8 mouse cellular contexts compared by ENCODE assay signal in genomic region chr11:3127303-3127795, GRCm38 (mm10).
DNase-seq lines count a peak whose midpoint lies in the region; ATAC-seq and TF ChIP-seq lines count a peak whose summit lies in the region.
"Not testable (repeated sequence)": the region's sequence is repeated elsewhere in the genome, so short reads cannot be mapped to it uniquely, and the experiment has no call there.

No protein-coding gene starts in this region.

- H3K36me3 ChIP-seq in E14TG2a.4 (ENCODE audit: insufficient read depth, low read length): peaks cover 17% of the 10 kb centered on the region
- peaks cover 17% of the 10 kb centered on the region for H3K36me3 ChIP-seq in forebrain, embryonic 13.5 days (ENCODE audit: poor library complexity, severe bottlenecking)
- H3K36me3 ChIP-seq in lung, embryonic 15.5 days; neural tube, embryonic 14.5 days (ENCODE audit: control insufficient read depth, insufficient read depth, low read length); thymus, adult 2 months (ENCODE audit: control insufficient read depth, insufficient read depth, low read length): not testable (repeated sequence)

- not testable (repeated sequence) for H3K9ac ChIP-seq in forebrain, embryonic 13.5 days; lung, embryonic 15.5 days; neural tube, embryonic 14.5 days (replicated peaks; ENCODE audit: low read depth, low read length)

- H3K27me3 ChIP-seq in E14TG2a.4 (ENCODE audit: insufficient read depth, low read length); forebrain, embryonic 13.5 days; lung, embryonic 15.5 days; neural tube, embryonic 14.5 days (ENCODE audit: control insufficient read depth, insufficient read depth, low read length); thymus, adult 2 months (ENCODE audit: control insufficient read depth, insufficient read depth, low read length): not testable (repeated sequence)

- not testable (repeated sequence) for H3K9me3 ChIP-seq in E14TG2a.4 (ENCODE audit: low read length); neural tube, embryonic 14.5 days (ENCODE audit: control insufficient read depth, low read length)
- H3K9me3 ChIP-seq in forebrain, embryonic 13.5 days (replicated peaks): peaks cover 21% of the 10 kb centered on the region
- H3K9me3 ChIP-seq in lung, embryonic 15.5 days: peaks cover 11% of the 10 kb centered on the region

- H3K4me2 ChIP-seq in forebrain, embryonic 13.5 days; lung, embryonic 15.5 days; neural tube, embryonic 14.5 days (ENCODE audit: low read depth, low read length): not testable (repeated sequence)

- not testable (repeated sequence) for TF ChIP-seq POLR2A in thymus, adult 2 months (IDR thresholded peaks at IDR 0.05; ENCODE audit: control insufficient read depth, extremely low read depth, insufficient read depth, low read length, poor library complexity)

- 98% methylated on average over 5 of the region's 7 CpGs for WGBS in forebrain, embryonic 13.5 days
- WGBS in lung, embryonic 15.5 days: 68% methylated on average over 5 of the region's 7 CpGs
- 98% methylated on average over 4 of the region's 7 CpGs for WGBS in neural tube, embryonic 14.5 days
- WGBS in thymus, adult 2 months: 90% methylated on average over 5 of the region's 7 CpGs

- peaks cover 12% of the 10 kb centered on the region for H3K4me1 ChIP-seq in E14TG2a.4 (replicated peaks; ENCODE audit: low read depth, low read length)
- H3K4me1 ChIP-seq in forebrain, embryonic 13.5 days; lung, embryonic 15.5 days; neural tube, embryonic 14.5 days (ENCODE audit: control insufficient read depth, insufficient read depth, low read length); thymus, adult 2 months (replicated peaks; ENCODE audit: control insufficient read depth, insufficient read depth, low read length): not testable (repeated sequence)

- peak overlapping the region; percentile 7 for H3K4me3 ChIP-seq in E14TG2a.4 (replicated peaks; ENCODE audit: low read length)
- H3K4me3 ChIP-seq in forebrain, embryonic 13.5 days; lung, embryonic 15.5 days; neural tube, embryonic 14.5 days (ENCODE audit: low read depth, low read length); thymus, adult 2 months (ENCODE audit: control insufficient read depth, insufficient read depth, low read length): not testable (repeated sequence)

- not testable (repeated sequence) for H3K27ac ChIP-seq in forebrain, embryonic 13.5 days; lung, embryonic 15.5 days; neural tube, embryonic 14.5 days (ENCODE audit: low read depth, low read length); thymus, adult 2 months (ENCODE audit: control insufficient read depth, insufficient read depth, low read length)

- TF ChIP-seq CTCF in E14TG2a.4 (conservative IDR thresholded peaks at IDR 0.05; ENCODE audit: low read length); thymus, adult 2 months (IDR thresholded peaks at IDR 0.05; ENCODE audit: borderline replicate concordance, control insufficient read depth, extremely low read depth, insufficient read depth, low read length, poor library complexity): not testable (repeated sequence)

- peak; percentile 31 for ATAC-seq in forebrain, embryonic 13.5 days
- peak; percentile 41 for ATAC-seq in lung, embryonic 15.5 days (ENCODE audit: borderline replicate concordance, extremely low read depth, low FRiP score, low TSS enrichment)
- peak; percentile 26 for ATAC-seq in neural tube, embryonic 14.5 days (ENCODE audit: low read depth)

- peak; percentile 43 to 65 for DNase-seq in cerebellum, adult 18-20 months
- DNase-seq in heart, postnatal 4 days: peak; percentile 38
- DNase-seq in kidney, postnatal 25 days: peak; percentile 25 to 84
- peak; percentile 50 for DNase-seq in thymus, adult 2 months
